Mouse (Mus musculus) erythroblast, embryonic 14.5 days (primary cell): ENCODE results near the gene Lrmda.

Experiments used
- GATA1 ChIP-seq: IDR thresholded peaks from 2 replicates; pipeline ENCODE4 v1.6.1; 2012; ENCODE audit warnings: low read length, inconsistent platforms, mixed read lengths
- TAL1 ChIP-seq: IDR thresholded peaks from 3 replicates; pipeline ENCODE4 v1.6.1; 2012; ENCODE audit warnings: low read length, inconsistent platforms, mixed read lengths

DNA sequence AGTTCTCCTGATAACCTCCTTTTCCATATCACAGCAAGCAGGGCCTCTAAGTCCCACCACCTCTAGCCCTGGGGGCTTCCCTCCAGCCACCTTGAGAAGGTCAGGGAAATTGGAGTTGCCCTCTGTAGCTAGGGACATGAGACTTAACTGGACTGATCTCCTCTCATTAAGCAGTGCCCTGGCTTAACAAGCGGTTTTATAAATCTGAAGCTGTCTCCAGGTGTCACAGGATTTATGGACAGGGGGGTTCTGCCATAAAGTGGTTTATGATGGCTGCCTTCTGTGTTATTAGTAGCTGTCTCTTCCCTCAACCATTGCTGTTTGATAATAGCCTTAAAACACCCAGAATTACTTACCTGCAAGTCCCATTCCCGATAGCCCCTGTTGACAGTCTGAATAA lies 571.7 kb downstream of the Lrmda start:
- no peak for TF ChIP-seq TAL1
- TF ChIP-seq GATA1, result no peak
